Mouse (Mus musculus): Measurements from ENCODE around the gene Klhl11. TPM values are rescaled to one million over a fixed set of nuclear protein-coding genes. Genes with fewer than 3 reads are reported as not detected.

Klhl11 gene
- total RNA-seq (2015; ENCODE audit: low replicate concordance) (2.3 and 3.7 TPM in 2 replicates), total RNA-seq (2017; ENCODE audit: low replicate concordance) (5.3 and 7.2 TPM in 2 replicates)

DNA sequence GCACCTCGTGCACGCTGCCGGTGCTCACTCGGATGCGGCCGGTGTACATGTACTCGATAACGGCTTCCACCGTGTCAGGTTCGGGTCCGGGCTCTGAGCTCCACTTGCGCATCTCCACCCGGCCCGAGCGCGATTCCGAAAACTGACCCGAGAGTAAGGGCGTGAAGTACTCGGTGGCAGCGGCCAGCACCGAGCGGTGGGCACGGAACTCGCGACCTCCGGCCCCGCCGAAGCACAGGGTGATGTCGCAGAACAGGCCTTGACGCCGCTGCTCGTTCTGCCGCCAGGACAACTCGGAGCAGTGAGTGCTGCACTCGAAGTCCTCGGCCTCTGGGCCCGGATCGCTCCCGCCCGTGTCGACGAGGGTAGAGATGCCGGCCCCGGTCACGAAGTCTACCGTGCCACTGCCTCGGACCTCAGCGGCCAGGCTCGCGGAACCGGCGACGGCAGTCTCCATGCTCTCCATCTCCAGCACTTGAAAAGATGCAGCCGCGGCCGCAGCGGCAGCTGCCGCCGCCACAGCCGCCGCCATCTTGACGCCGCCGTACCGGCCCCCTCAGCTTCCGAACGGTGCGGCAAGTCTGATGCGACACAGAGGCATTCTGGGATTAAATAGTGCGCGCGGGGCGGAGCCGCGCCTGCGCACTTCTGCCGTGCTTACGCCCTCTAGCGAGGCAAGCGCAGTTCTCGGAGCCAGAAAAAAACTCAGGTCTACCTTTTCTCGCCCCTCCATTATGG is at the start of gene Klhl11:
Klhl11 (minus strand) TSS at position 545 of the 738 bp plus-strand sequence.
- peak; percentile 97 for ATAC-seq (replicated peaks; ENCODE audit: low FRiP score, poor library complexity, severe bottlenecking)

DNA sequence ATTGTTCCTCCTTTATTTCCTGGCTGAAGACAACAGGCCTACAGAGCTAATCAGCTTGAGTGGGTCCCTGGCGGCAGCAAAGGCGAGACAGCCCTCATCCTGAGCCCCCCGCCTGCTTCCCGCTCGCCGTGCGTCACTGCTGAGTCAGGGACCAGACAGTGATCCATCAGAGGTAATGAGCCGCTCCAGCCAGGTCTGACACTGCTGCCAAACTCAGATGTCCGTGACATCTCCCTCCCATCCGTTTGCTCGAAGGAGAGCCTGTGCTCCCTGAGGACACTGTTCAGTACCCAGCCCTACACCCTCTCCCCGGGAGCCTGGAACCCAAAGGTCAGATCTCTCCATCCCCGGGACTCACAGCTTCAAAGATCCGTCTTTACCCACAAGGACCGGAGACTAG is 48.3 kb upstream of the Klhl11 start:
- no peak for ATAC-seq (replicated peaks; ENCODE audit: low FRiP score, poor library complexity, severe bottlenecking)

DNA sequence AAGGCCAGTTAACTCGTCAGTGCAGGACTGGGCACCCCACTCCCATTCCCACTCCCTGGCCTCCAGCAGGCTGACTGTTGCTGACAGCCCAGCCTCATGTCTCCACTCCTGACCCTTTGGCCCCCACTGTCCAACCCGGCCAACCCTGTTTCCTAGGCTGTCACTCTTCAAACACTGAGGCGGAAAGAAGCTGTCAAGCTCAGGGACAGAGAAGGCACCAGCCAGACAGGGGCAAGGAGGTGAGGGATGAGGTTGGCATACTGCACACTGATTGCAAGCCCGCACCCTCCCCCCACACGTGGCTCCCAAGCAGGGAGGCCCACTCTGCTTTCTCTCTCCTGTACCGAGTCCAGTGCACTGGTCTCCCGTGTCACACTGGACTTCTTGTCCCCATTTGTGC is 46.6 kb upstream of the Klhl11 start:
- ATAC-seq (replicated peaks; ENCODE audit: low FRiP score, poor library complexity, severe bottlenecking) = no peak

DNA sequence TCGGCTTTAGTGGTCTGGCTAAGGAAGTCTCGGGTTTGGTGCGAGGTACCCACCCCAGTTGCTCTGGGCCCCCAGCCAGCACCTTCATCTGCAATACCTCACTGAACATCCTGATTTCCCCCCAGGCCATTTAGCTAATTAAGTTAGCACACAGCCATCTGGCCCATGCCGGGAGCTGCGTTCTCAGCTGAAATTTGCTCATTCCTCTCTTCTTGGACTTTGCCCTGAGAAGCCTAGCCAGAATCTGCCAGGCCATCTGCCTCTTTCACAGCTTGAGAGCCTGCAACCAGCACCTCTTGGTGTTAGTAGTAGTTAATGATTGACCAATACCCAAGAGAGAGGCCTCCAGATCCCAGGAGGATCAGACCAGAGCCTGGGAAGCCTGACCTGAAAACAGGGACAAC is 45.6 kb upstream of the Klhl11 start:
- no peak for ATAC-seq (replicated peaks; ENCODE audit: low FRiP score, poor library complexity, severe bottlenecking)

DNA sequence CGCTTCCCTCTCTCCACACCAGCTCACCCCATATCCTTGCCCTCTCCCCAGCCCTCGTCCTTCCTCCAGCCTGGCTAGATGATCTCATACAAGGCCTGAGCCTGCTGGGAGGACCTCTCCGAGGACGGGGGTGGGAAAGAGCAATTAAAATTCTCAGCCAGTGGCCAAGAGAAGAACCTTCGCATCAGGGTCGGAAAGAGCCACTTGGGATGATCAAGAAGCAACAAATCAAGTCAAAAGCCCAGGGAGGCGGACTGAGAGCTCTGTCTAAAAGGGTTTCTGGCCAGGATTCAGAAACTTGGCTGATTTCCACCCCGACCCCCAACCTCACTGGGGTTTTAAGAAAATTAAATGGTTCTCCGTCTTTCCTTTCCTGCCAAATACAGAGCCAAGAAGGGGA is 43.8 kb upstream of the Klhl11 start:
- ATAC-seq (replicated peaks; ENCODE audit: low FRiP score, poor library complexity, severe bottlenecking) = no peak

DNA sequence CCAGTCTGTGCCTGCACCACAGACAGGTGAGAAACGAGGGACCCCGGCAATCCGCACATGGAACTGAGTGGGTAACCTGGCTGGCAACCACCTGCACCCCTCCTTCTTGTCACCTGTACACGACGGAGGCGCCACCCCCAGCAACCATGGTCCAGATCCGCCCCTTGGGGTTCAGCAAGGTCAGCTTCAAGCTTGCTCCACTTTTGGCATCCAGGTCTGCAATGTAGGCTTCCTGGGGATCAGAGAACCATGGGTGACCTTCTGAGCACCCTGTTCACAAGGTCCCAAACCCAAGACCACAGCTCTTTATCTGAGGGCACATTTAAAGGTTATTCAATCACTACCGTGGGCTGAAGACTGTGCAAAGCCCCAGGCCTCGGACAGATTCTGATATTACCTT is 43.2 kb upstream of the Klhl11 start:
- ATAC-seq (replicated peaks; ENCODE audit: low FRiP score, poor library complexity, severe bottlenecking) = no peak

DNA sequence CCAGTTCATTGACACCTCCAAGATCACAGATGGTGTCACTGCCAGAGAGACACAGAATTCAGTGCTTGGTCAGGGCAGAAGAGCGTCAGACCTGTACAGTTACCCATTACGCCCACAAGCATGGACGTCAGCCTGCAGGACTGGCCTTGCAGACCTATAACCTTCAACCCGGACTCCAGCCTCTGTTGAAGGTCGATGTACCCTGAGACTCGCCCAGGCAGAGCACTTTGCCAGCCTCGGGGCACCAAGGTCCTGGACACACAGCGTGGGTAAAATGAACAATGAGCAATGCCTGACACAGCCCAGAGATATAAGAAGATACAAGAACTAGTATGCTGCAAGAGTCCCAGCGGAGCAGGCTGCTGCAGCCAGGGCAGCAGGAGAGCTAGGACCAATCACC is 42.5 kb upstream of the Klhl11 start:
- no peak for ATAC-seq (replicated peaks; ENCODE audit: low FRiP score, poor library complexity, severe bottlenecking)

DNA sequence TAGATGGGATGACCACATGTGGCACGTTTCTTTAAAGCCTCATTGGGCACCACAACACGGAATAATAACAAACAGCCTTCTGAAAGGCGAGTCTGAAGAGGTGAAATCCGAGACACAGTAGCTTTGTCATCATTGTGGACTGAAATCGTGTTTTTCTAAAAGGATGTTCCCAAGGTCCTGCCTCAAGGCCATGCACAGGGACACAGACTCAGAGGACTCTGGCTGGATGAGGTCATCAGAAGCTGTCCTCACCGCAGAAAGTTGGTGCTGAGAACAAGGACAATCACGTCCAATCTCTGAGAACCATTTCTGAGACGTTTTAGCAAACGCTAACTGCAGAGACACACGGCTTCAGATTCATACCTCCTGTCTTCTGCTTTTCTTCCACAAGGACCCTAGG is 41.2 kb upstream of the Klhl11 start:
- no peak for ATAC-seq (replicated peaks; ENCODE audit: low FRiP score, poor library complexity, severe bottlenecking)

DNA sequence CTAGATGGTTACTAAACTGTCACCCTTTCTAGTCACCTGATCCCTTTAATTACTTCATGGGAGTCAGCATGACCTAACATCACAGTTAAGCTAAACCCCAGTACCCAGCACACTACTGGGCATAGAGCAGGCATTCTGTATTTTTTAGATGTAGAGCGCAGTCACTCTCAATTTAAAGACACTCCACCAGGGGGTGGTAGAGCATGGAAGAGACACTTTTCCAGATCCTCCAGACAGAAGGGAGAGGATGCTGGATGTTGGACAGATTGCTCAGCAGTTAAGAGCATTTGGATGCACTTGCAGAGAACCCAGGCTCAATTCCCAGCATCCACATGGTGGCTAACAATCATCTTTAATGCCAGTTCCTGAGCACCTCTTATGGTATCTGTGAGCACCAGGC is 39.8 kb upstream of the Klhl11 start:
- ATAC-seq (replicated peaks; ENCODE audit: low FRiP score, poor library complexity, severe bottlenecking) = no peak

DNA sequence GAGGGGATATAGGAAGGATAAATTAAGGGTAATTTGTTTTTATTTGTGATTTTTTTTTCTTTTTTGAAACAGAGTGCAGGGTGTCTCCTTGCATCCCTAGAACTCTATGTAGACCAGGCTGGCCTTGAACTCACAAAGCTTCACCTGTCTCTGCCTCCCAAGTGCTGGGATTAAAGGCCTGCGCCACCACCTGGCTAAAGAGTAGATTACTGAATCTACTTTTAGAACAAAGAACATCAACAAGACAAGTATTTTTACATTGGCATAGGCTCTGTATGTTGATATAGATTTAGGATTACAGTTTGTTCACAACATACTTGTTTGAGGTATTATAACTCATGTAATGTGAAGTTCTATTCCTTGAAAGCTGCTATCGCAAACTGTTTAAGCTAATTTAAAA is 38.0 kb upstream of the Klhl11 start:
- ATAC-seq (replicated peaks; ENCODE audit: low FRiP score, poor library complexity, severe bottlenecking) = no peak

DNA sequence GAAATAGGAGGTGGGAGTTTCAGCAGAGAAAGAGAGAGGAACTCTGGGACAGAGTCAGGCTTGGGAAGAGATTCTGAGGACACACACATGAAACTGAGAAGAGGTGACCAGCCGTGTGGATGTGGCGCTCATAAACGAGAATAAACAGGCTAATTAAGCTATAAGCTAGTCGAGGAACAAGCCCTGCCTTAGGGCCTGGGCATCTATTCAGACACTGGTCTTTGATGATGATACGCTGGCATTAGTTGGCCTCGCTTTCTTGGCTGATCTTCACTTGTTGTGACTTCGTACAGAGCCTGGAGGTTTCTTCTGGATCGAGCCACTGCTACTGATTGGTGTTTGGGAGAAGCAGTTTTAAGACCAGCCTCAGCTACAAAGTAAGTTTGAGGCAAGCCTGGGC is 33.5 kb upstream of the Klhl11 start:
- no peak for ATAC-seq (replicated peaks; ENCODE audit: low FRiP score, poor library complexity, severe bottlenecking)

DNA sequence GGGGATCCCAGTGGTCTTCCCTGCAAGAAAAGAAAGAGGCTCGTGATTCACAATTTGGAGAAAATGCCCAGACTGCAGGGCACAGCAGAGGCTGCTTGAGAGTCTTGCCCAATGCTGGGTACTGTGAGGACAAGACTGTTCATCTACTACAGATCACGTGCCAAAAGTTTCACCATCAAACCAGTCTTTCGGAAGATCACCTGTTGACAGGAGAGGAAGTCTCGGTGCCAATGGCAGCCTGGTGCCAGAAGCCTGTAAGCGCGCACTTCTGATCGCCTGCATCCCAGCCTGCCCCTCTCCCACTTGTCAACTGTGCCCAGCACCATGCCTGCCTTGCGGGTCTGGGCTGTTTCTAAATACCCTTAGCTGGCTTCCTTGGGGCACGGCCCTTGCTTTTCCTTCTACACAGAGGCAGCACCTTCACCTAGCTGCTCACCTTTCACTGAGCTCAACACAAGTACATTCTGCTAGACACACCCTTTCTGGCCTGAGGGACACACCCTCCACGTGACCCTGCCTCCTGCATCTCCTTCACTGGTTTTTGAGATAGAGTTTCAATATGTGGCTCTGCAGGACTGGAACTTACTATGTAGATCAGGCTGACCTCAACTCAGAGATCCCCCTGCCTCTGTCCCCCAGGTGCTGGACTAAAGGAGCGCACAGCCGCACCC is 32.6 kb upstream of the Klhl11 start:
- peak; percentile 53; the same call in 1 of the 2 replicates for ATAC-seq (replicated peaks; ENCODE audit: low FRiP score, poor library complexity, severe bottlenecking)

DNA sequence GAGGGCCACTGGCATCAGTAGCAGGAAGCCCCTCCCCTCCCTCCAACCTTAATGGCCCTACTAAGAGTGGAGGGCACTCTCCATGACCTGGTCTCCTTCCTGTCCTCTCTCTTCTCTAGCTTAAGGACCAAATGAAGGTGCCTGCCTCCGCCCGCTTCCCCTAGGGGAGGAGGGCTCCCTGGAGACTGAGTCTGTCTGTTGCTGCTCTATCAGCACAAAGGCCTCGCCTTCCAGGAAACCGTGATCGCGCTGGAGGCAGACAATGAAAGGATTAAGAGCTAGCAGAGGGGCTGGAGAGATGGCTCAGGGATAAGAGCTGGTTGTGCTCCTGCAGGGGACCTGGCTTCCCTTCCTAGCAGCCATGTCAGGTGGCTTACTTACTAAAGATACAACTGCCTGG is 28.8 kb upstream of the Klhl11 start:
- no peak for ATAC-seq (replicated peaks; ENCODE audit: low FRiP score, poor library complexity, severe bottlenecking)

DNA sequence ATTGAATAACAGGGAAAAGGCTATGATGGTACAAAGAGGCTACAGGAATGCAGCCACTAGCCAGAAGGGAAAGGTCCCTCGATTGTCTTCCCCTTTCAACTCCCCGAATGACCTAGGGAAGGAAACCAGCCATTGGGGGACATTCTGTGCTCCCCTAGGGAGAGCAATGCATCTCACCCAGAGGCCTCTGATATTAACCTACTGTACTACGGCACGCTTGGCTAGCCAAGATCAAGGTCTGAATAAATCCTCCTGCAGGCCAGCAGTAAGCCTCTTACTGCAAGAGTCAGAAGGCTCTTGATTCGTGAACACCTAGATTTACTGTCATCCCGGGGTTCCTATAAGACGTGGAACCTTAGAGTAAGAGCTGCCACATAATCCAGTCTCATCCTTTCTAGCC is 28.1 kb upstream of the Klhl11 start:
- no peak for ATAC-seq (replicated peaks; ENCODE audit: low FRiP score, poor library complexity, severe bottlenecking)

DNA sequence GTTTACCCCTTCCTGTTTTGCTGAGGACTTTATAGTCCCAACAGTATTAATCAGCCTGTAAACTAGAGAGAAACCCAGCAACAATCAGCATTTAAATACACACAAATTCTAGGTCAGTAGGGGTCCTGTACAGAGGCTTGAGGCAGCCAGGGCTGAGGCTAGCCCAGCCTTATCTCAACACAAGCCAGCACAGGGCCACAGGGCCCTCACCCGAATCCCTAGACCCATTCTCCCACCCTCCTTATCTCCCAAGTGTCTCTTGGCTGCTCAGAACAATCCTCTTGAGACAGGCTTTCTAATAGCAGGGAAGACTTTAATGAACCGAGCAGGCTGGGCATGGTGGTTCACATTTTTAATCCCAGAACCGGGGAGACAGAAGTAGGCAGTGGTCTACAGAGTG is 27.7 kb upstream of the Klhl11 start:
- ATAC-seq (replicated peaks; ENCODE audit: low FRiP score, poor library complexity, severe bottlenecking) = no peak

DNA sequence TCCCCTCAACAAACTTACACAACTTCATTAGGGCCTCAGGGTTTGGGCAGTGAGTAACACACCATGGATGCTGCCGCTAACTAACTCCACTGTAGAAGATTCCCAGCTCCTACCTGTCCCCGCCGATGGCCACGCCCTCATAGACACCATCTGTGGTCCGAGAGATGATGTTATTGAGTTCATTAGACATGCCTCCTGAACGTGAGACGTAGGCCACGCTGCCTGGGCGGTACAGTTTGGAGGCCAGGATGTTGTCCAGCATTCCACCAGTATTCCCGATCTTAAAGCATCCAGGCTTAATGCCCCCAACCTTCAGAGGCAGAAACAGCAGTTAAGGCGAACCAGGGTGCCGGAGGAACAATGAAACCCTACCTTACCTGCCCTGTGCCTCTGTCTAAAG is 21.2 kb upstream of the Klhl11 start:
- no peak for ATAC-seq (replicated peaks; ENCODE audit: low FRiP score, poor library complexity, severe bottlenecking)

DNA sequence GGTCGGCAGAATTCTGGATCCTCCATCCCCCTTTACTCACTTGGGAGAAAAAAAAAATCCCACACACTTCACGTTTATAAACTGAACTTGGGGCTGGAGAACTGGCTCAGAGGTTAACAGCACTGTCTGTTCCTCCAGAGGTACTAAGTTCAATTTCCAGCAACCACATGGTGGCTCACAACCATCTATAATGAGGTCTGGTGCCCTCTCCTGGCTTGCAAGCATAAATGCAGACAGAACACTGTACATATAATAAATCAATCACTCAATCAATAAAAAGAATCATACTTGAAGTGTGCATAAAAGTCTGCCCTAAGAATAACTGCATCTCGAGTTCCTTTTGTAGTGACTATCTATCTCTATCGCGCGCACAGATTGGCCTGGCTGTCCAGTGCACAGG is 18.4 kb upstream of the Klhl11 start:
- ATAC-seq (replicated peaks; ENCODE audit: low FRiP score, poor library complexity, severe bottlenecking) = no peak

DNA sequence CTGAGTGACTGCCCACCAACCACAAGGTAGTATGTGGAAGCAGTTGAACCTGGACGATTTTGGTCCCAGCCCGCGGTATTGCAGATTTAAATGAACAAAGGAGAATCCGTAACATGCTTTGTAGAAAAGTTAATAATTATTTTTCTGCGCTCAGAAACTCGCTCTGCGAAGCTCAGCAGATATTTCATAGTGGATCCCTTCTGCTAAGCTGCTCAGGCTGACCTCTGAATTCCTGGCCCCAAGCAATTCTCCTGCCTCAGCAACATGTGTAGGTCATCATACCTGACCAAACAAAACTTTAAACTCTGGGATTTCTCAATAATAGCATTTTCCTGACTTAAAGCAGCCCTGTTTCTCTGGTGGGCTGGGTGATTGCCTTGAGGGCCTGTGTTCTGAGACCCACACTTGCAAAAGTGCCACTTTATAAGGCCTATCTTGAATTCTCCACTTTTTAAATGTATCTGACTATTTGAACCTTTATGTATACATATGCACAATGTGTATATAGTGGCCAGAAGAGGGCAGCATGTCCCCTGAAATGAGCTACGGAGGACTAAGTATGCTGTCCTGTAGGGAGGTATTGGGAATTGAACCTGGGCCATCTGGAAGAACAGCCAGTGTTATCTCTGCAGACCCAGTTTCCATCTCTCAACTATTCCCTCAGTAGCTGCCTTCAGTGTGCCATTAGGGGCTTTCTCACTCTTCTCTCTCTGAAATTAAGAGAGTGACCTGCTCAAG is 13.4 kb upstream of the Klhl11 start:
- peak; percentile 71 for ATAC-seq (replicated peaks; ENCODE audit: low FRiP score, poor library complexity, severe bottlenecking)

DNA sequence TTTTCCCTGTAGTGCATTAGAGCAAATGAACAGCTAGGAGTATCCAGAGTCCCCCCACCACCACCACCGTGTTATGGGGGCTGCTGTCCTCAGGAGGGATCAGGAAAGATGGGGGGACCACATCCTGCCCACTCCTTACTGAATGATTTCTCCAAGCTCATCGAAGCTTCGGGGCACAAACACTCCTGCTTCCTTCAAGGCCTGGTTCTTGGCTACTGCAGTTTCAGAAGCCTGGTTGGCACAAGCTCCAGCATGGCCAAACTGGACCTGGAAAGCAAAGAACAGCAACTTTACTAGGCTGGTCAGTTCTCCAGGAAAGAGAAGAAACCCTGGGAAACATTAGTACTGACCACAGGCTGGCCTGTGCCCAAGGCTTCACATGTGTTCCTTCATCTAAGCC is 11.9 kb upstream of the Klhl11 start:
- no peak for ATAC-seq (replicated peaks; ENCODE audit: low FRiP score, poor library complexity, severe bottlenecking)

DNA sequence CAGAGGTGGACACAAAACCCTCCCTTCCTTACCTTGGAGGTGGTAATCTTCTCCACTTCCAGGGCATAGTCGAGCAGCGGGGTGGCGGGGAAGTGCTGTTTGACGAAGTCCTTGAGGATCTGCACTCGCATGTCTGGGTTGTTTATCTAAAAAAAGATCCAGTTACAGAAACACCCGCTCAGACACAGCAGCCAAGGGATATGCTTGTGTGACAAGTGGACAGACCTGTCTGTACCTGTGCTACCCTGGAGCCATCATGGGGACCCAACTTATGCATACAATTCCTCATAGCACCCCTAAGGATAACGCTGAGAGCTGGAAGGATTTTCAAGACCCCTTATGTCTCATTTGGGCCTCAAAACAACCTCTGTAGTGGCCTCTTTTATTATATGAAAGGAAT is 6.6 kb upstream of the Klhl11 start:
- no peak for ATAC-seq (replicated peaks; ENCODE audit: low FRiP score, poor library complexity, severe bottlenecking)

DNA sequence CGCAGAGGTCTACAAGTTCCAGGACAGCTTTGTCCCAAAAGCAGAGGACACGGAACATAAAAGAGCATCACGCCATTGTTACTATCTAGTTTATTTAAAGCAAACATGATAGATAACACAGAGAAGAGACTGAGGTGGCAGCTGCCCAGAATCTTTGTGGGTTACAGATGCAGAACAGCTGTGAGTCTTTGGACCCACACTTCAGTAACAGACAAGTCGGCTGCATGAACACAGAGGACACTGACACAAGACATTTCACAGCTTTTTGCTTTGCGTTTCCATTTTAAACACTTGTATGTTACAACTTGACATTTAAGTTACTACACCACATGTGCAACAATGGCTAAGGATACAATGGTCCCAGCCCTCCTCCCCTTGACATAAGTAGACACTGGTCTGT is 3.7 kb upstream of the Klhl11 start:
- ATAC-seq (replicated peaks; ENCODE audit: low FRiP score, poor library complexity, severe bottlenecking) = no peak

Data from erythroblast, adult 5-6 weeks (primary cell).